Mouse (Mus musculus) c-Kit-positive CD71-negative TER-119-negative erythroid progenitor cells, embryonic 14.5 days (primary cell): ENCODE results near the gene 3110040N11Rik.
"Not testable (repeated sequence)": the region's sequence is repeated elsewhere in the genome, so short reads cannot be mapped to it uniquely, and the experiment has no call there.

ENCODE experiments used
- DNase-seq: peaks from one replicate; pipeline ENCODE4 v3.0.0-alpha.2; 2013; ENCODE audit warnings: low read depth

3110040N11Rik gene

DNA sequence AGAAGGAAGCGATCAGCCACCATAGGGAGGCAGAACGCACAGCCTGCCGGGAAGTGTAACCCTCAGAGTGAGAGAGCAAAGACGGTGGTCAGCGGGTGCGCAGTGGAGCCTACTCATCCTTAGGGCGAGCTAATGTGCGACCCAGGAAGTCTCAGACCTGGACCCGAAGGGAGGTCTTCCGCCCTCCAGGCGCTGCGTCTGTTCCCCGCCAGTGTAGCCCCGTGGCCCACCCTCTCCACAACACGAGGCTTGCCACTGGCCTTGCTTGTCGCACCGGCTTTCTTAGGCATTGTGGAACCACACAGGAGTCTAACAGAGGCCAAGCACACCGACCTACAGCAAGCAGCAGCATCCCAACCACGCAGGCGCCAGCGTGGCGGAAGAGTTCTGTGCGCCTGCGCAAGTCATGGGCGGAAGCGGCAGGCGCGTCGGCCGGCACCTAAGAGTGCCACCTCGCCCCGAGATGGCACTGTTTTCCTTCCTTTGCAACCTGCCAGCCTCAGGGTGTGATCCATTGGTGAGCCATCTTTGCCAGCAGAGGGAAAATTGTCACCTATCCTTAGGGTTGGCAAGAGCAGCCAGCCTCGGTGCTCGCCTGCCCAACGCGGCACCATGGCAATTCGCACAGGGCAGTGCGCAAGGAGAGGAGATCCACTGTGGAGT is at the start of gene 3110040N11Rik:
TSS of gene 3110040N11Rik (minus strand) at position 384 of the 663 bp plus-strand sequence.
- DNase-seq: peak; percentile 82

DNA sequence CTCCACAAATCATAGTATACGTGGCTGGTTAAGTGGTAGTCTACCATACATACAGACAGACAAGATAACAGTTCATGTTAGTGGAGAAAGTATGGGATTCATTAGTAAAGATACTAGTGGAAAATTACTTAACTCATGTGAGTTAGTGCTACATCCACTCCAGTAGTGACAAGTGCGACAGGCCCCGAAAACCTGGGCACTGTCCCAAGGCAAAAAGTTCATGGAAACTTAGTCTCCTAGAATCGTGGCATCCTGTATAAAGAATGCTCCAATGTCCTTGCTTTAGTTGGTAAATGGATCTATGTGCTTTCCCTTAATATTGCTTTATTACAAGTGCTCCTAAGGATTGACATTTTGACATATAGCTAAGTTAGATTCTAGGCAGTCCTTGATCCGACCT is 48.5 kb upstream of the 3110040N11Rik start:
- DNase-seq: not testable (repeated sequence)

DNA sequence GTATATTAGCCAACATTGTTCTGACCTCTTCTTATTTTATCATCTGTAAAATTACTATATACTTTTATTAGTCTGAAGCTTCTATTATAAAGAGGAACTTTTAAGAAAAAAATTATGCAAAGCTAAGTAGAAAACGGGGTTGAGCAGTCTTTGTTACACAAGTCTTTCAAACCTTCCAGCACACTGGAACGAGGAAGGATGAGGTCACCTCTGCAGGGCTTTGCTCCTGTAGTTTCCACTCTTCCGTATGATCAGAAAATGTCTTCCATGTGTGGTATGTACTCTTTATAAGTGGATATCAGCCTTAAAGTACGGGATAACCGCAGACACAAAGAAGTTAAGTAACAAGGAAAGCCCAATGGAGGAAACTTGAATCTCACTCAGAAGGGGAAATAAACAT is 46.2 kb upstream of the 3110040N11Rik start:
- DNase-seq: no peak

DNA sequence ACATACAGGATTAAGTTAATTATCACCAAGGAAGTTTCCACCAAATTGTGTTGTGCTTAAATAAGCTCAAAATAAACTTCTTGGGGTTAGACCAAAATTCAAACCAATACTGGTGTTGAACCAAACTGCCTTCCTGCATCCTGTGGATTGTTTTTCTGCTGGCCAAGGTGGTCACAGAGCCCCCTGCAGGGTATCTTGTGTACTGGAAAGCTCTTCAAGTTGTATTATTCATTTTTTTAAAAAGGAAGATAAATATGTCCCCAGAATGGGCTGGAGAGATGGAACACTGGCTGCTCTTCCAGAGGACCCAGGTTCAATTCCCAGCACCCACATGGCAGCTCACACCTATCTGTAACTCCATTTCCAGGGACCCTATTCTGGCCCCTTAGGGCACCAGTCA is 45.6 kb upstream of the 3110040N11Rik start:
- DNase-seq: no peak

DNA sequence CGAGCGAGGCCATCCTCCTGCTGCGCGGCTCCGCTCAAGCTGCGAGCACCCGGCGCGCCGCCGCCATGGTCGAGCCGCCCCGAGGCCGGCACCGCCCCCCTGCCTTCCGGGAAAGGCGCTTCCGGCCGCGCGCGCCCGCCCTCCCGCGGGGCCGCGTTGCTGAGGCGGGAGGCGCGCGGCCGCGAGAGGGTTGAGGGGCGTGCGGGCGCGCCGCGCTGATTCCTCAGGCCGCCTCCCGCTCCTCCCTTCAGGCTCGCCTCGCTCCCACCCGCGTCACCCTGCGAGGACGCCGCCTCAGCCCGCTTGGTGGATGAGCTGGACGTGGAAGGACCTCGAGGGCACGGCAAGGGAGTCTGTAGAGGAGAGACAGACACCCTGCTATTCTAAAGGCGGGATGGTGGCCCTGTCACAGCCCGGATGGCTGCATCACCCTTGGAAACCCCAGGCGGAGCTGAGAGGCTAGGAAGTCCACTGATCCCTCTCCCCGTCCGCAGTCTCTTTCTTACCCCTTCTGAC is 40.2 kb upstream of the 3110040N11Rik start, which contains the start of gene Btbd1:
TSS of gene Btbd1 (minus strand) at position 53 of the 516 bp plus-strand sequence.
- DNase-seq: no peak

DNA sequence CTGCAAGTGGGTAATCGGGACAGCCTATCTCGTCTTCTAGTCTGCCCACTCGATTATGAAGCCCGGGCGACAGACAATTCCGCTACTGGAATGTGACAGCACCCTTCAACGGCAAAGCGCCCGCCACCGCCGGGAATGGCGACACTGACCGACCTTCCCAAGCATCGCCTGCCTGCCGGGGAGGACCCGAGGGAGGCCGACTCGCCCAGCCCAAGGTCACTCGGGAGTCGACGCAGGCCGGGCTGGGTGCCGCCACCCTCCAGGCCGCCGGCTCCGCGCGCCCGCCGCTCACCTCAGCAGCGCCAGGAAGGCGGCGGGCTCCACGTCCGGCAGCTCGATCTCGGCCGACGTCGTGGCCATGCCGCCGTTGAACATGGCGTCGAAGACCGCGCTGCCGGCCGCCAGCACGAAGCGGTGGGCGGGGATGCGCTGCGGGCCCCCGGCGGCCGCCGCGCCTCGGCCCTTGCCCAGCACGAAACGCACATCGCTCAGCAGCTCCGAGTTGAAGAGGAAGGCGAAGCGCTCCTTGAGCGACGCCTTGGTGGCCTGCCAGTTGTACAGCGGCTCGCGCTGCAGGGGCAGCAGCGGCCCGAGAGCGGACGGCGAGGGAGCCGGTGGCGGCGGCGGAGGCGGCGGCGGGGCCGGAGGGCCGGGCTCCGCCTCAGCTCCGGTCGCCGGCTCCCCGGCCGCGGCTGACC is 39.6 kb upstream of the 3110040N11Rik start:
- DNase-seq: no peak

DNA sequence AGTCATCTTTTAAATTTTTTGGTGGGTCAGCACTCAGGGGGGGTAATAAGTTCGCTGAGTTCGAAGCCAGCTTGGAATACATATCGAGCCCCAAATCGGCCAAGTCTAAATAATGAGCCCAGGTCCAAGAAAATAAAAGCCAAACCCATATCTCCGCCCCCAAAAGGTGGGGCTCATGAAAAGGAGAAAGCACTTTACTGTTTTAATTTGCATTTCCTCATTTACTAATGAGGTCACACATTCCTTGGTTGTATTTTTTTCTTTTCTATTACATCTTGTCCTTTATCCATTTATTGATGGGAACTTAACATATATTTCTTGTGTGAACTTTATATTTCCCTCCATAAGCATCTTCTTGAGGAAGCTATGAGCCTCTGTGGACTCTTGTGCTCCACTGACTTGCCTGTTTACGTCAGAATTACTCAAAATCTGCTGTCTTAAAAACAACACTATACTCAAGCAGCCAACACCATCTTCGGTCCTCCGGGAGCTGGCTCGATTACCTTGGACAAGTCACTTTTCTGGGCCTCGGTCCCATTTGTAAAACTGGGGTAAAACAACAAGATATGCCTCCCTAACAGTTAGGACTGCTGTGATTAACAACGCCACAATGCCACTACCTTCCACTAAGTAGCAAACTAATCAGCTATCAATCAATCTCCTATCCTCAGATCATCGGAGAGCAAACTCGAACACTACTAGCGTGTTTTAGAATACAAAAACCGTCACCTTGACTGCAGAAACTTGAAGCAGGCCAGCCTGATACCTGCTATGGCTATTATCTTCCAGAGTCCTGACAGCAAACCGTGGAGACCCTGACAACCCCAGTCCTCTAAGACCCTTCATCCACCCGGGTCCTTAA is 38.8 kb upstream of the 3110040N11Rik start:
- DNase-seq: no peak

DNA sequence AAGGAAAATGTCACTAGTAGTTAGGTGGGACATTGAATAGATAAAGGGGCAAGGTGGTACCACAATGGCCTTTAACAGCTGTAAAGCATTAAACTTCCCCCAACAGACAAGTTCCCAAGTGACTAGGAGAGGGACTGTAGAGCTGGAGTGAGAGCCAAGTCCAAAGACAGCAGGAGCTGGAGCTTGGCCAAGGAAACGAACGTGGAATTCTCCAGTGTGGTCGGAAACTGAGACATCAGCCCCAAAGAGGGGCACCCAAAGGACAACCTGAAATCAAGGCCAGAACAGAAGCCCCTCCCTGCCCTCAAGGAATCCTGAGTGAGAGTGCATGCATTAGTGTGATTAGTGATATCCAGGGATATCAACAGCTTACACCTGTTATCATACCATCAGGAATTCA is 36.1 kb upstream of the 3110040N11Rik start:
- DNase-seq: no peak

DNA sequence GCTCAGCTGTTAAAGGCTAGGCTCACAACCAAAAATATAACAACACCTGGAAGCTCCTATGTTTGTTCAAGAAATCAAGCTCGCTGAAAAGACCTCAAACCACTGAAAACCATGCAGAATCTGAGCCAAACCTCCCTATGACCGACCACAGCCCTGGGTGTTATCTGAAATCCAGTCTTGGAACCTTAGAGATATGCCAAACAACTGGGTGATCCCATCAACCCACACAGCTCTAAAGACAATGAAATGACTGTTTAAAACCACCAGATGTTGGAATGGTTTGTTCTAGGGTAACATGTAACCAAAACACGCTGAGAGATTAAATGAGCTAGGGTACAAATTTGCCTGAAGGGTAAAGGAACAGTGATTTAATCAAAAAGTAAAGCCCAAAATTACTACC is 35.6 kb upstream of the 3110040N11Rik start:
- DNase-seq: no peak

DNA sequence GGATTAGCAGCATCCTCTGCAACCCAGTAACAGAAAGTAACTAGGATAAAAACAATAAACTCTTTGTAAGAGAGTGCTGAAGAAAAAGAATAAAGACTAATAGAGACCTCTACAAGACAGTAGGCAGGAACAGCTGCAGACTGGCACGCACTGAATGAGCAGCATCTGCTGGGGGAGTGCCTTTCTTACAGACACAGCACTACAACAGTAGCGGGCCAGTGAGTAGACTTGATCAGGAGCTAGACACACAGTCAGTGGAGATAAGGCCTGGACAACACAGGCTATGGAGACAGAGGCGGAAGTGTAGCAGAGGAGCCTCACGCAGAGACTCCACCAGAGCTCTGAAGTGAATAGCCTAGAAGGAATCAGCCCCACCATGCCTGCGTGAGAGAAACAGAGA is 16.8 kb upstream of the 3110040N11Rik start:
- no peak for DNase-seq

DNA sequence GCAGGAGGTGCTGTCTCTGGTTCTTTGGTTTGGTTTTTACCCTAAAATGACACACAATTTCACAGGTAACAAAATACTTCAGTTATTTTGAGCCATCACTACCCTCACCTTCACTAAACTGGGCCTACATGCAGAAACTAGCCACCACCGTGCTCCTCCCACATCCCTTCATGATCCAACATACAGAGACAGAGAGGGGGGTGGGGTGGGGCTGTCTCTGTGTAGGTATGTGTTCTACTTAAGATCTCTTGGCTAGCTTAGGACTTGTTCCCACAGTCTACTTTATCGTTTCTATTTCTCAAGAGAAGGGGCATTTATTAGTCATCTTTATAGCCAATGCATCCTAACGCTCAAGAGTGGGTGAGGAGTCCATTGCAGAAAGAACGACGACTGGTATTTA is 742 bp downstream of the 3110040N11Rik start:
- DNase-seq: peak; percentile 18

DNA sequence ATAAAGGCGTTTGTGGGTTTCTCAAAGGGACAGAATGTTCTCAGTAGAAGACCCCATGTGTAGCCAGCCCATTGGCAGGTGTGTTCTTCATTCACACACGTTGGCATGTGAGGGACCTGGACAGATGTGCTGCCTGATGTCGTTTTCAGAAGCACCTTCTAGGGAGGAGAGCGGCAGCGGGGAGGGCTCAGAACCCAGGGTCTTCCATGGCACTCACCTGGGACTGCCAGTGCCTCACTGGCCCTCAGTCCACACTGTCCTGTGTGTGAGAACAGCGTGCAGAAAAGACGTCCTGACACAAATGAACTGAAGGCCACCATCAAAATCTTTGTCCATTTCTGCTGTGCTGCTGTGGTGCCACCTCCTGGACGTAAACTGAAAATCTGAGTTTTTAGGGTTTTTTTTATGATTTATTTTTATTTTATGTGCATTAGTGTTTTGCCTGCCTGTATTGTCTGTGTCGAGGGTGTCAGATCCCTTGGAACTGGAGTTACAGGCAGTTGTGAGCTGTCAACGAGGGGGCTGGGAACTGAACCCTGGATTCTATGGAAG is 11.5 kb downstream of the 3110040N11Rik start:
- DNase-seq: peak; percentile 16

DNA sequence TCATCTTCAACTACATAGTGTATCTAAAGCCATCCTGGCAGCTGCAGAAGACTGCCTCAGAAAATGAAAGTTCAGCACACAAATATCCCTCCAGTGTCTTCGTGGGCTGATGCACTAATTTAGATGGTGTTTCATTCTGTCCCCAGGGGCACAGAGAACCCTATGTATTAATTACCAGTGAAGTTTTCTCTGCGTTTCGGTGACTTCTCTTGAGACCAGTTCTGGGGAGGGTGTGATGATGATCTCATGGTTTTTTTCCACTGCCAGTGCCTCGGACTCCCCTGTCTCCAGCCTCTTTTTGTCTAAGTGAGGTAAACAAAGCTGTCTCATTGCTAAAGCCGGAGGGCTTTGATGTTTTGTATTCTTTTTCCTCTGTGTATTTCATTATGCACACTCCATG is 14.0 kb downstream of the 3110040N11Rik start:
- DNase-seq: no peak

DNA sequence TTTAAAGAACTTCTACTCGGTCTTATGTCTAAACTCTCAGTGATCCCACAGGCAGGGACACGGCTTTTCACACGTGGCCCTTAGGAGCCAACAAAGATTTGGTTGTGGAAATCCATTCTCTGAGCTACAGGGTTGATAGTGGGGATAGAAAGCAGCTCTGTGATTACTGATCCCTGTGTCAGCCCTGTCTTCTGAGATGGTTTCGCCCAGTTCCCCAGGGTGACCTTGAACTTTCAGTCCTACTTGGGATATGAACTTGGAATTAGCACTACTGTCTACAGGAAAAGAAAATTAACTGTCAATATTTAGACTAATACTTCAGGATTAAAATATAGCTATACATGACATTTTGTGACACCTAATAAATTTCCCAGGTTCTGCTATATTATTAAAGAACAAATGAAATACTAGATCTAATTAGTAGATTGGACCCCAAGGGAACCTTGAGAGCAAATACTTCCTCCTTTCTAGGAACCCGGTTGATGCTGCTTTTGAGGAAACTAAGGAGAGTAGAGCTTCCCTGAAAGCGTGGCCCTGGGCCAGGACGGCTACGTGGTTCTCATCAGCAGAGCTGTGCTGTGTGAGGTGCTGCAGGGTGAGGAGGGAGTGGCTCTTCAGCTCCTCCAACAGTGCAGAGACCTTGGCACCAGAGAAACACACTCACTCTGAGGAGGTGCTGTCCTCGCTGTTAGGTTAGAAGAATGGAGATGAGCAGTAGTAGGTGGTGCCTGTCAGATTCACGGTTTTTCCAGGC is 16.3 kb downstream of the 3110040N11Rik start:
- DNase-seq: no peak

DNA sequence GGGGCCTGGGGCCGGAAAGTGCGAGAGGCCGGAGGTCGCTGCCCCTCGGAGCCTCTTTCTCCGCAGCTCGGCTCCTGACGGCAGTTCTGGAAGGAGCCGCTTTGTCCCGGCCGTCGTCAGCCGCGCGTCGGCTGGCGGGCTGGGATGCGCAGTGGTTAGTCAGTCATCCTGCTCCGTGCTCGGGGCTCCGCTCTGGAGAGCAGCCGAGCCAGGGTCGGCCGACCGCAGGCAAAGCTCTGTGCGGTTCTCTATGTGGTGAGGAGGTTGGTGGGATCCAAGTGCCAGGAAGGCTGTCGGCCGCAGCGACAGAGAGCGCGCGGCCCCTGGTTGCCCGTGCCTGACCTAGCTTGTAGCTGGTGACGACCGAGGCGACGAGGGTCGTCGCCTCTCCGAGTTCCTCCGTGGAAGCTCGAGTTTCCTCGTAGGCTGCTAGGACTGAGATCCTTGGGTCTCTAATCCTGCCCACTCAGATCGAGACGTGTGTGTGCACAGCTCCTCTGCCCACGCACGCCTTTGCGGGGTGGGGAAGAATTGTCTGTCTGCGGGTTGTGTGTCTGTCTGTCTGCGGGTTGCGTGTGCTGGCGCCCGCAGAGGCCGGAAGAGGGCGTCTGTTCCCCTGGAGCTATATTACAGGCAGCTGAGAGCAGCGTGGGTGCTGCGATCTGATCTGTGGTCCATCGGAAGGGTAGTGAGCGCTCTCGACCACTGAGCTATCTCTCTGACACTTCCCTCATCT is 26.0 kb downstream of the 3110040N11Rik start:
- peak; percentile 28 for DNase-seq

DNA sequence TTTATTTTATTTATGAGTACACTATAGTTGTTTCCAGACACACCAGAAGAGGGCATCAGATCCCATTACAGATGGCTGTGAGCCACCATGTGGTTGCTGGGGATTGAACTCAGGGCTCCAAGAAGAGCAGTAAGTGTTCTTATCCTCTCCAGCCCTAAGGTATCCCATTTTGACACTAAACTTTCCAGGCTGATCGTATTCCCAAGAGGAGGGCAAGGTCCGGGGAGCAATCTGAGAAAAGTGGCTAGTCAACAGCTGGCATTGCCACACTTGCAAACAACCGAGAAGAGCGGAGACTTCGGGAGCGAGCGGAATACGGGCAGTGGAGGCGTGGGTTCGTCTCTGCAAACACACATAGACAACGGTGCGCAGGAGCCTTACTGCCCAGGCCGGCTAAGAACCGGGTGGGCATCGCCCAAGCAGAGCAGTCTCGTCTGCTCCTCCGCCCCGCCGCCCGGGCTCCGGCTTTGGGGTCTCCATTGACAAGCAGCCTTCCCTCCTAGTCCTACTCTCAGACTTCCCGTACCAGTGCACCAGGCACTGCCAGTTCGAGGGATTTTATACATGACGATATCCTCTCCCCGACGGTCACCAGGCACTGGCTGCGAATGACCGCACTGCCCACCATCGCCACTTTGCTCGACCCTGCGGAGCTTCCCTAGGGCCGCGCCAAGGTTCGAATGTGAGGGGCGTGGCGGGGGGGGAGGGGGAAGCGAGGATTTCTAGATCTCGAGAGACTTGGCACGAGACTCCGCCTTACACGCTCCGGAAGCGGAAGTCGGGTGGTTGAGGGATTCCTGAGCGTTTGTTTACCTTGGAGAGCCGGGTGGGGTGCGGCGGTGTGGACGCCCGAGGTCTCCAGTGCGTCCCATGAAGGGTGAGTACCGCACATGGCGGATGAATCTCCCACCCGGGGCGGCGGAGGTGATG is 26.8 kb downstream of the 3110040N11Rik start, which contains the start of gene Ramac:
TSS of gene Ramac (plus strand) at position 746 of the 930 bp plus-strand sequence.
- DNase-seq: peak; percentile 93

DNA sequence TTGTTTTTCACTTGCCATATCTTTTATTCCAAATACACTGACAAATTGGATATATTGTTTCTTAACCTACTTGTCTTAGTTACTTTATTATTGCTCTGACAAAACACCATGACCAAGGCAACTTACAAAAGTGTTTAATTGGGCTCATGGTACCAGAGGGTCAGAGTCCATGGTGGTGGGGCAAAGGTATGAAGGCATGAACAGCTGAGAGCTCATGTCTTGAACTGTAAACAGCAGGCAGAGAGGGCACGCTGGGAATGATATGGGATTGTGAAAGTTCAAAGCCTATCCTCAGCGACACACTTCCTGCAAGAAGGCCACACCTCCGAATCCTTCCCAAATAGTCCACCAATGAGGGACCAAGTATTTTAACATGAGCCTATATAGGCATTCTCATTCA is 41.3 kb downstream of the 3110040N11Rik start:
- no peak for DNase-seq

DNA sequence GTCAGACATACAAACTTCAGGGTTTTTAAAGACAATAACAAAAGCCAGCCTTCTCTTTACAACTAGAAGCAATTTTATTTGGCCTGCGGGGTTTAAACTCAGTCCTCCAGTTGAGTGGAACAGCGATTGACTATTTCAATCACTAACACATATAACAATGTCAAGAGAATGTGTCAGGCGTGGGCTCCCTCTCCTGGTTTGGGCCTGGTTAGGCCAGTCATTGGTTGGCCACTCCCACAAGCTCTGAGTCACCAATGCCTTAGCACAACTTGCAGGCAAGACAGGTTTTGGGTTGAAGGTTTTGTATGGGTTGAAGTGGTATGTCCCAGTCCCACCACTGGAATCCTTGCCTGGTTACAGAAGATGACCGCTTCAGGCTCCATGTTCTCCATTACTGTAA is 45.1 kb downstream of the 3110040N11Rik start:
- DNase-seq: peak; percentile 35

DNA sequence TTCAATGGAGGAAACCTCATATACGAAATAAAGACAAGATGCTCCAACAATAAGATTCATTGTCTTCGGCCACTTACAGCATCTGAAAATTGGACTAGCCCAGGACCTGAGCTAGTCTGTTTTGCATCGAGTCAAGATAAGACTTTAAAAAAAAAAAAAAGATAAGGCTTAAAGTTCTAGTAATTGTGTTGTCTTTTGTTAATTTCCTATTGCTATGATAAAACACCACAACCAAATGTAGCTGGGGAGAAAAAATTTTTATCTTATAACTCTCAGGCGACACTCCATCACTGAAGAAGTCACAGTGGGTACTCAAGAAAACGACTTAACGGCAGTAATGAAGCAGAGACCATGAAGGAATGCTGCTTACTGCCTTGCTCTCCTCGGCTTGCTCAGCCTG is 49.3 kb downstream of the 3110040N11Rik start:
- DNase-seq: no peak
